Mouse (Mus musculus) small intestine, adult 2 months (tissue): Measurements from ENCODE around the gene Cblb. TPM values are rescaled to one million over a fixed set of nuclear protein-coding genes. Genes with fewer than 3 reads are reported as not detected.

ENCODE experiments used
- H3K27ac ChIP-seq: fragments of 200-500 bp; 2 replicates; pipeline ENCODE4 v1.5.1; 2012; ENCODE audit warnings: low read depth, low read length, control low read depth, inconsistent platforms; ENCODE audit not compliant: insufficient read depth
- H3K27me3 ChIP-seq: fragments of 200-500 bp; 2 replicates; pipeline ENCODE4 v1.6.1; 2012; ENCODE audit warnings: mild to moderate bottlenecking, moderate library complexity, low read length, inconsistent platforms; ENCODE audit not compliant: control insufficient read depth, insufficient read depth
- H3K36me3 ChIP-seq: fragments of 200-500 bp; 2 replicates; pipeline ENCODE4 v1.6.1; 2012; ENCODE audit warnings: mild to moderate bottlenecking, low read length, control low read depth, inconsistent platforms; ENCODE audit not compliant: control insufficient read depth, insufficient read depth
- H3K4me1 ChIP-seq: fragments of 200-500 bp; 2 replicates; pipeline ENCODE4 v1.6.1; 2012; ENCODE audit warnings: low read length, inconsistent platforms, mixed read lengths; ENCODE audit not compliant: control insufficient read depth, insufficient read depth, insufficient read length
- H3K4me3 ChIP-seq: fragments of 200-500 bp; 2 replicates; pipeline ENCODE4 v1.5.1; 2012; ENCODE audit warnings: low read depth, mild to moderate bottlenecking, control low read depth, inconsistent platforms, low read length, moderate library complexity
- CTCF ChIP-seq: fragments of 200-500 bp; IDR thresholded peaks from 2 replicates; pipeline ENCODE4 v1.5.1; 2012; ENCODE audit warnings: low read depth, mild to moderate bottlenecking, control low read depth, inconsistent platforms, low read length, moderate library complexity, mixed read lengths; ENCODE audit not compliant: insufficient replicate concordance, insufficient read length; ENCODE audit errors: extremely low read depth
- POLR2A ChIP-seq: fragments of 200-500 bp; IDR thresholded peaks from 2 replicates; pipeline ENCODE4 v1.6.1; 2012; ENCODE audit warnings: low read depth, mild to moderate bottlenecking, control low read depth, inconsistent platforms, low read length, moderate library complexity
- WGBS: fragments of 180-500 bp; shearing (Covaris S2); methylation state at CpG from one replicate; pipeline ENCODE4 v1.1.7; 2018; 5-methylcytosine and 5-hydroxymethylcytosine counted together
- polyA plus RNA-seq: library from polyadenylated mRNA; depleted of rRNA; stranded (reverse); fragments of >200 nt; gene quantifications from 2 replicates; pipeline ENCODE4 v1.2.3, GENCODE M21; 2012

The Cblb gene
- polyA plus RNA-seq, 1 experiment, result 4.7 TPM

DNA sequence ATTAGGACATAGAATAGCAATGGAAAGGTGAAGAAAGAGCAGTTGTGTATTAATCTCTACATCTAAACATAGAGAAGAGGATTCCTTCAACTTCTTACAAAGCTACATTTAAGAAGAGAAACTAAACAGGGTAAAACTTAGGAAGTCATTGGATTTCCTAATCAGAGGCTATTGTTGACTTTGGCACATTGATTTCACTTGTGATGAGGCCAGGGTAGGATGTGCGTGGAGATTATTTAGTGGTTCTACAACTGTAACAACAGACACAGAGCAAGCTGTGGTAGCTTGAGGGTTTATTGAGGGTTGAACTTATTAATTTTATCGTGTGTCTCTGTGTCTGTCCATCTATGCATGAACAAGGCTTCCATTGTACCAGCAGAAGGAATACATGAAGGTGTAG lies 7.8 kb downstream of the Cblb start:
- Histone ChIP-seq H3K4me1 (no peaks in the 10 kb centered on the region), H3K4me3 (no peak overlapping the region), H3K27me3 (no peaks in the 10 kb centered on the region), H3K27ac (no peak overlapping the region), H3K36me3 (peaks cover 1% of the 10 kb centered on the region; the same call in 1 of the 2 replicates)
- WGBS, result 21% methylated on average over 2 of the region's 2 CpGs
- TF ChIP-seq POLR2A (no peak), CTCF (no peak)

DNA sequence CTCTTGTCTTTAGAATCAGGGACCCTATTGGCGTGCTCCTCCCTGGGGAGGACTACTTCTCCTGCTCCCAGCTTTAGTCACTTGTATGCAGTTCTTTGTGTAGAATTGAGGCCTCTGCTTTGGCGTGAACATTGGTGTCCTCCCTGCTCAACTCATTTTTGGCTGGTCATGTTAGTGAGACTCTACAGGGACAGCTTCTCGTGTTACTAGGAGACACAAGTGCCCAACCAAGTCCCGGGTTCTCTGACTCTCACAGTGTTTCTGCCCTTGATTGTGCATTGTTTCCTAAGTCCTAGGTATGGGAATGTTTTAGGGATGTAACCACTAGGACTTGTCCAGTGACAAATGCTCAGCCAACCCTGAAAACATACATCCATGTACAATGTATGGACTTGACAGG lies 9.9 kb downstream of the Cblb start:
- H3K36me3 ChIP-seq, result no peaks in the 10 kb centered on the region; the same call in 1 of the 2 replicates
- 83% methylated on average over 4 of the region's 4 CpGs for WGBS
- H3K4me1 ChIP-seq, result no peaks in the 10 kb centered on the region
- no peak overlapping the region for H3K27ac ChIP-seq
- H3K4me3 ChIP-seq, result no peak overlapping the region
- H3K27me3 ChIP-seq, result no peaks in the 10 kb centered on the region
- TF ChIP-seq CTCF, result no peak
- TF ChIP-seq POLR2A, result no peak

- H3K27me3 ChIP-seq, result no peaks in the 10 kb centered on the region
- H3K4me3 ChIP-seq, result no peak overlapping the region
- no peak overlapping the region for H3K27ac ChIP-seq
- no peak for TF ChIP-seq CTCF
- TF ChIP-seq POLR2A, result no peak
- no peaks in the 10 kb centered on the region for H3K4me1 ChIP-seq
- H3K36me3 ChIP-seq, result peaks cover 5% of the 10 kb centered on the region
- WGBS, result 79% methylated on average over 14 of the region's 14 CpGs
Observed at GRCm38 (mm10) chr16:52042667-52043379, 11.8 kb downstream of the Cblb start.

- Histone ChIP-seq H3K4me3 (no peak overlapping the region), H3K27ac (no peak overlapping the region), H3K36me3 (peaks cover 11% of the 10 kb centered on the region), H3K27me3 (no peaks in the 10 kb centered on the region), H3K4me1 (no peaks in the 10 kb centered on the region)
- TF ChIP-seq CTCF (no peak), POLR2A (no peak)
- 69% methylated on average over 11 of the region's 11 CpGs for WGBS
Observed at GRCm38 (mm10) chr16:52043380-52044117, 12.5 kb downstream of the Cblb start.

- no peak overlapping the region for H3K27ac ChIP-seq
- no peak overlapping the region for H3K4me3 ChIP-seq
- TF ChIP-seq POLR2A (no peak), CTCF (no peak)
- no peaks in the 10 kb centered on the region for H3K27me3 ChIP-seq
- WGBS, result 92% methylated on average over 7 of the region's 7 CpGs
- peaks cover 16% of the 10 kb centered on the region for H3K36me3 ChIP-seq
- no peaks in the 10 kb centered on the region for H3K4me1 ChIP-seq
Observed at GRCm38 (mm10) chr16:52044518-52044917, 13.5 kb downstream of the Cblb start.

GRCm38 (mm10) chr16:52044985-52045384 lies 14.0 kb downstream of the Cblb start:
- no peaks in the 10 kb centered on the region for H3K4me1 ChIP-seq
- no peak for TF ChIP-seq CTCF
- TF ChIP-seq POLR2A, result no peak
- H3K36me3 ChIP-seq, result peaks cover 18% of the 10 kb centered on the region
- no peak overlapping the region for H3K27ac ChIP-seq
- H3K27me3 ChIP-seq, result no peaks in the 10 kb centered on the region
- H3K4me3 ChIP-seq, result no peak overlapping the region
- WGBS, result 69% methylated on average over 4 of the region's 4 CpGs

DNA sequence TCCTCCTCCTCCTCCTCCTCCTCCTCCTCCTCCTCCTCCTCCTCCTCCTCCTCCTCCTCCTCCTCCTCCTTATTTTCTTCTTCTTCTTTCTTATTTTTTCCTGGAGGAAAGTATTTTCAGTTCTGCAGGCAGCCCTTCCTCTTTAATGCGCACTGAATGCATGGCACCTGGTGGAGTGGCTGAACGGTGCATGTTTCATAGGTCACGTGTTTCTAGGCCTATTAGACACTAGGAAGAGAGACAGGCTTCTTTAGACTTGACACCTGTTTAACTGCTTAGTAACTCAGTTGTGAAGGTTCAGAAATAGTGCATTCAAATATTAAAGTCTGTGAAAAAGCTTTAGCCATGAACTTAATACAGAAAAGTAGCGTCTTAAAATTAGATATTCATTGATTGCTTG lies 15.4 kb downstream of the Cblb start:
- TF ChIP-seq CTCF (no peak), POLR2A (no peak)
- H3K27ac ChIP-seq, result no peak overlapping the region
- H3K27me3 ChIP-seq, result no peaks in the 10 kb centered on the region
- H3K4me3 ChIP-seq, result no peak overlapping the region
- H3K36me3 ChIP-seq, result peaks cover 18% of the 10 kb centered on the region
- no peaks in the 10 kb centered on the region for H3K4me1 ChIP-seq
- 89% methylated on average over 4 of the region's 4 CpGs for WGBS
